Mouse (Mus musculus): ENCODE results near the gene Cfap36. TPM values are rescaled to one million over a fixed set of nuclear protein-coding genes. Genes with fewer than 3 reads are reported as not detected.

Cfap36 gene
- 90.4 and 105 TPM in 2 replicates for polyA plus RNA-seq (2012; rRNA removed)

DNA sequence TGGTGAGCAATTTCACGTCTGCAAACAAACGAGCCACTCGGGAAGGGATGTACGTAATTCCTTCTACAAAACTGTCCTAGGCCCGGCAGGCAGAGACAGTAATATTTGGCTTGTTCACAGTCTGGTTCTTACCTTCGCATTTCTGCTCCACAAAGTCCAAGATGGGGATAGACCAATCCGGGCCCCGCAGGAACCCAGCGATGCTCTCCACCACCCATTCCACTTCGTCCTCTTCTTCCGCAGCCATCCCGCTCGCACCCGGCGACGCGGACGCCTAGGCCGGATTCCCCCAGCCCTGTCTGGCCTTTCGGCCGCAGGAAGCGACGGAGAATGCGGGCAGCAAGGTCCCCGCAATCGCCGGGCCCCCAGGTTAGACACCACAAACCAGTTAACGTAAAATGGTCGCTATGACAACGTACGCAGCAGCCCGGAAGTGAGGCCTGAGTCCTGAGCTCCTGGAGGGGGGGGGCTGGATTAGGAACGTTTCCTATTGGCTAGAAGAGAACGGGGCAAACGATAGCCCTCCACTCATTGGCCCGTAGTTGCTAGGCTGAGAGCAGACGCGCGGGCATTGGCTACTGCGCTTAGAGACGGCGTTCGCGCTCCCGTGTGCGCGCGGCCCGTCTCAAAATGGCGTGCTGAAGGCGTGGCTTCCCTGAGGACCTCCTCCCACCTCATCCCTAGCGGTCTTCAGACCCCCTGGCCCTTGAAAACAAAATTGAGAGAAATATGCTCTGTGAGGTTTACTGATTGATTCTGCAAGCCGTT is at the start of gene Cfap36:
Gene Cfap36, minus strand, starts transcription at position 527 of the 768 bp plus-strand sequence.
- peak; percentile 94 for DNase-seq (ENCODE audit: extremely low spot score in 1 of 2, low spot score in 1 of 2)

GRCm38 (mm10) chr11:29287305-29287704 is 40.1 kb upstream of the Cfap36 start:
- DNase-seq (ENCODE audit: extremely low spot score in 1 of 2, low spot score in 1 of 2), result no peak

DNA sequence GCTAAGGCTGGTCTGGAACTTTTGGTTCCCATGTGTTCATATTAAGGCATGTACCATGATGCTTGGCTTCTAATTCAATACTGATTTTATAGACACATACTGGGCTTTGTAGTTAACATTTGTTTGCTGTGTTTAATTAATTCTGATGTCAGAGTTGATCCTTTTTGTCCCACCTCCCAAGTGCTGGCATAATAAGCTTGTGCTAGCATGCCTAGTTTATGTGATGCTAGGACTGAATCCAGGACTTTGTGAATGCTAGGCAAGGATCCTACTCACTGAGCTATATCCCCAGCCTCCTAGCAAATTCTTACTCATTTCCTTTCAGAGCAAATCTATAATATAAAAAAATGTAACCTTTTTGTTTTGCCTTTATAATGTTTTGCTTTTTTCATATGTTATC is 38.8 kb upstream of the Cfap36 start:
- no peak for DNase-seq (ENCODE audit: extremely low spot score in 1 of 2, low spot score in 1 of 2)

DNA sequence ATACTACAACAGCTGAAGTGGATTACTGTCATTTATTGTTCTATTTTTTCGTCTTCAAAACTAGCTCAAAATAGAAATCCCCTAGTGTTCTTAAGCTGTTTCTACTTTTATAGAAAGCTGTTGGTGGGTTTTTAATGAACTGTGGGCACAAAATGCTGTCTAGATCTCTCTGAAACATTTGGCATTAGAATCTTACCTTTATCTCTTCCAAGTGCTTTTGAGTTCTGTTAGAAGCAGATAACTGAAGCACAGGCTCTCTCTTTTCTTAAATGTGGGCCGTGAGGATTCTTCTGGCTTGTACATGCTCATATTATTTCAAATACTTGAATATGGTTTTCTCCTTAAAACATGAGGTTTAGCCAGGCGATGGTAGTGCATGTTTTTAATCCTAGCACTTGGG is 27.5 kb upstream of the Cfap36 start:
- no peak for DNase-seq (ENCODE audit: extremely low spot score in 1 of 2, low spot score in 1 of 2)

DNA sequence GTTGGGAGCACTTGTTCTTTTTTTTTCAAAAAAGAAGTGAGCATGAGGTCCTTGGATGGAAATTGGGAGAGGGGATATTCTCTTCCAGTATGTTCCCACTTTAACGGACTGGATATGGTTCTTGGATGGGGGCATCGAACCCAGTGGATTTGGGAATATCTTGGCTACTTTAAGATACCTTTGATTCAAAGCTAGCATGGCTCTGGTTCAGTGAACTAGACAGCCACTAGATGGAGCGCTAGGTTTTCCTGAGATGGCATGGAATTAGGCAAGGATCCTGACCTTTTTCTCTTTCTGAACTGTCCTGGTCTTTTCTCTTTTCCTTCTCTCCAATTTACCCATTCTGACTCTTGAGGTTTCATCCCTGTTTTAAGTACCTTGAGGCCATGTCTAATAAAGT is 20.6 kb upstream of the Cfap36 start:
- peak in 1 of 2 experiments; percentile 84 for DNase-seq (ENCODE audit: extremely low spot score in 1 of 2, low spot score in 1 of 2)

GRCm38 (mm10) chr11:29254643-29255042 is 7.4 kb upstream of the Cfap36 start:
- no peak for DNase-seq (ENCODE audit: extremely low spot score in 1 of 2, low spot score in 1 of 2)

DNA sequence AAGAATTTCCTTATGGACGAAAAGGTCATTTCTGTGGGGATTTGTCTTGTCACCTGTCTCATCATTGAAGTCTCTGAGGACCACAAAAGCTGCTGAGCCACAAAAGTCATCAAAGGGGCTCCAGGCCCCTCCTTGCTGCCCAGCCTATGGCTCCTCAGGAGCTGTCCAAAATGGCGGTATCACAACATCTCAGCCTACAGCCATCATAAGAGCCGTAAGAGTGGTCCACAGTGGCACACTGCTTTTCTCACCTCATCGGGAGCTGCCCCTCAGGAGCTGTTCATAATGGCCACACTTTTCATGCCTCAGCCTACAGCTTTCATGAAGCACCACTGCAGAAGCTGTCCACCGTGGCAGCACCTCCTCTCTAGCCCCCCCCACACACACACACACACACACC is 1.2 kb upstream of the Cfap36 start:
- no peak for DNase-seq (ENCODE audit: extremely low spot score in 1 of 2, low spot score in 1 of 2)

DNA sequence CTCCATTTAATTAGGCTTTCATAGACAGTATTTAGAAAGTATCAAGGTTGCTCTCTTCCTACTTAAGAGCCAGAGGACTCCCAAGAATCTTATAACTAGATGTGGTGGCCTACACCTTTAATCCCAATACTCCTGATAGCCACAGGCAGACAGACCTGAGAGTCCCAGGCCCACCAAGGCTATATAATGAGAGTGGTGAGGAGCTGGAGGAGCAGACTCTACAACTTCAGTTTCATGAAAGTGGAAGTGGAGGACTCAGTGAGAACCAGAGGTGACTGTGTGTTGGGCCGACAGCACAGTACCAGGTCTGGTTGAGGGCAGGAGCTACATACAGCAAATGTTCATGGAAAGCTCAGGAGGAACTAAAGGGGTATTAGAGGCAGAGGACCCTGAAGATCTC is 516 bp upstream of the Cfap36 start:
- DNase-seq (ENCODE audit: extremely low spot score in 1 of 2, low spot score in 1 of 2), result no peak

DNA sequence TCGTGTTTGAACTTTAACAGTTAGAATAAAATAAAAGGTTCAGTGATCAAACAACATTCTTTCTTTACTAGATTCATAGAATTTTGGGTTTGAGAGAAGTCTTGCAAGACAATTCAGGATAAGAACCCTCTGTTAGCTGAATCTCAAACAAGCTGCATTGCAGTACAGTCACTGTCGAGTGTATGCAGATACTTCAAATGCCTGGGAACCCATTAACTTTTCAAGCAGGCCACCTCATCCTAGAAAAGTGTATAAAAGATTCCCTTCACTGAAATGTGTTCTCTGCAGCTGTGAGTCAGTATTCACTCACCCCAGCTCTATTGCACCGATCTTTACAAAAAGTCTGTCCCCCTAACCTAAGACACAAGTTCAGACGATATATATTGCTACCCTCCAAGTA is 1.2 kb downstream of the Cfap36 start:
- DNase-seq (ENCODE audit: extremely low spot score in 1 of 2, low spot score in 1 of 2), result no peak

DNA sequence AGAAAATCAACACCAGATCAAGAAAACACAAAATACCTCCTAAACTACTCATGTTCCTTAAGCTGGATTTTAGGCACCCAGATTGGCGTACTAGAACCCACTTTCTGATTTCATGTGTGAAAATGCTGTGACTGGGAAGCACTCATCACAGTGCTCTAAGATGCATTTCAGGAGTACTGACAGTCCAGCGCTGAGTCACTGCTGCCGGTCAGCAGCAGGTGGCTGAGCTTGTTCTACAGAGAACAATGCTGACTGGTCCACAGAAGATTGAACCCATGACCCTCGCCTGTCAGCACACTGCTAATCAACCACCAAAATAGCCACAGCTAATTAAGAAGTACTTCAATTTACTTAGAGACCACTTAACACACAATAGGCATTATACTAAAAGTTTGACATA is 5.2 kb downstream of the Cfap36 start:
- no peak for DNase-seq (ENCODE audit: extremely low spot score in 1 of 2, low spot score in 1 of 2)

GRCm38 (mm10) chr11:29239353-29239752 is 7.9 kb downstream of the Cfap36 start:
- DNase-seq (ENCODE audit: extremely low spot score in 1 of 2, low spot score in 1 of 2), result no peak

- no peak for DNase-seq (ENCODE audit: extremely low spot score in 1 of 2, low spot score in 1 of 2)
These were observed 8.7 kb downstream of the Cfap36 start for GRCm38 (mm10) chr11:29238551-29238950.

GRCm38 (mm10) chr11:29238047-29238446 is 9.2 kb downstream of the Cfap36 start:
- DNase-seq (ENCODE audit: extremely low spot score in 1 of 2, low spot score in 1 of 2), result no peak

DNA sequence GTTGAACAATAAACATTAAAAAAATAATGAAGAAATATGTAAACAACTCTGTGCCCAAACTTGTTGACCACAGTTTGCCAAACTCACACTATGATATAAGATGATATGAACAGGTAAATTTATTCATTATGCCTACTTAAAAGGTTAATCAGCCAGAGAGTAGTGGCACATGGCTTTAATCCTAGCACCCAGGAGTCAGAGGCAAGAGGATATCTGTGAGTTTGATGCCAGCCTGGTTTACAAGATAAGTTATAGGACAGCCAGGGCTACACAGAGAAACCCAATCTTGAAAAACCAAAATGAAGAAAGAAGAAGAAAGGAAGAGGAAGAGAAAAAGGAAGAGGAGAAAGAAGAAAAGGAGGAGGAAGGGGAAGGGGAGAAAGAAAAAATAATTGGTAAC is 9.8 kb downstream of the Cfap36 start:
- DNase-seq (ENCODE audit: extremely low spot score in 1 of 2, low spot score in 1 of 2), result no peak

DNA sequence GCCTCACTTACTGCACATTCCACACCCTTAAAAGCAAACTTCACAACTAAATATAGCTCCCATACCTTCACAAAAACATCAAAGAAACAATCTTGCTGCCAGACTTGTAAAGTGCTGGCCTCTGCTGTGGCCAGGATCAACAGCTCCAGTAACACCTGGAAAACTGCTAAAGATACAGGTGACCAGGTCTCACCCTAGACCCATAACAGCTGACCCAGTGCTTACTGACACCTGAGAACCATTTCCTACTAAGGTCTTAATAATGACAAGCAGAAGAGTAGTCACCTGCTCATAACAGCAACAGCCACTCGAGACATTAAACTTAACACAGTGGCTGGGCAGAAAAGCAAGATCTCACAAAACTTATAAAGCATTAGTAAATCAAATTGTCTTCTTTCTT is 13.6 kb downstream of the Cfap36 start:
- no peak for DNase-seq (ENCODE audit: extremely low spot score in 1 of 2, low spot score in 1 of 2)

- DNase-seq (ENCODE audit: extremely low spot score in 1 of 2, low spot score in 1 of 2), result no peak
These were observed 18.3 kb downstream of the Cfap36 start for GRCm38 (mm10) chr11:29228957-29229356.

DNA sequence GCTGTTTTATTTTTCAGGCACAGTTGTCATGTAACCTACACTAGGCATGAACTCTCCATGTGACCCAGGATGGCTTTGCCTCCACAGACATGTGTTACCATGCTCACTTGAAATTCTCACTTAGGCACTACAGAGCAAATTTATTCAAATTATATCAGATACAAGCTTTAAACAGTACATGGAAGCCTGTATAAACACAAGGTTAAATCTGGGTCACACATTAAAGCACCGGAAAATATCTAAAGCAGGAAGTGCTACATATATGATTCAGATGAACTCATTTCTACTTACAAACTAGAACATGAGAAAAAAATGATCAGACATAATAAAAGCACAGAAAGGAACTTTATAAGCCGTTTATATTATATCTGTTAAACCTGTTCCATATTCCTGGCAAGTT is 22.5 kb downstream of the Cfap36 start:
- DNase-seq (ENCODE audit: extremely low spot score in 1 of 2, low spot score in 1 of 2), result no peak

DNA sequence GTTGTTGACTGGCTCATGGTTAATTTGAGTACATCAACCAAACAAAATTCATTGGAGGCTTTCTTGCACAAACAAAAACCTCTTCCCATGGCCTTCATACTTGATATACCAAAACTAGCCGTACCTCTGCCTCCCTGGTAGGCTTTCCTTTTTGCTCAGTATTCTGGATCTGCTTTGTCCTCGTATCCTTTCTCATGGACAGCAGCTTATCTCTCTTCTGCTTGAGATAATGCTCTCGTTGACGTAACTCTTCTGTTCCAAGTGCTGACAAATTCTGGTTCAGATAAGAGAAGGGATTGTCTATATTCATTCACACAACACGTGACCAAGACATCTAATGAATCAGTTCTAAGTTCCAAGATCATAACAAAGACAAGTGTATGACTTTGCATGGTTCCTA is 24.9 kb downstream of the Cfap36 start:
- DNase-seq (ENCODE audit: extremely low spot score in 1 of 2, low spot score in 1 of 2), result no peak

GRCm38 (mm10) chr11:29219055-29219454 is 28.2 kb downstream of the Cfap36 start:
- no peak for DNase-seq (ENCODE audit: extremely low spot score in 1 of 2, low spot score in 1 of 2)

GRCm38 (mm10) chr11:29216196-29216595 is 31.0 kb downstream of the Cfap36 start:
- DNase-seq (ENCODE audit: extremely low spot score in 1 of 2, low spot score in 1 of 2), result no peak

GRCm38 (mm10) chr11:29209774-29210173 is 37.4 kb downstream of the Cfap36 start:
- no peak for DNase-seq (ENCODE audit: extremely low spot score in 1 of 2, low spot score in 1 of 2)

DNA sequence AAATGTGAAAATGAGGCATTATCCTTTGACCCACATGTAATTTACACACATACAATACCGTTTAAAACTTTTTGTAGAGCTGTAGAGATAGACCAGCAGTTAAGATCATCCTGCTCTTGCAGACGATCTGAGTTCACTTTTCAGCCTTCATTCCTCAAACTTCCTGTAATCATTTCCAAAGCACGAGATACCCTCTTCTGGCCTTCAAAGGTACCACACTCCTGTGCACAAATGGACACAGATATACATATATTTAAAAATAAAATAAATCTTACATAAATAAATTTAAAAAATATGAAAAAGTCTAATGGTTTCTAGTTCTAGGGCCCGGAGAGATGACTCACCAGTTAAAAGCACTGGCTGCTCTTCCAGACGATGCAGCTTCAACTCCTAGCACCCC is 43.6 kb downstream of the Cfap36 start:
- no peak for DNase-seq (ENCODE audit: extremely low spot score in 1 of 2, low spot score in 1 of 2)

DNA sequence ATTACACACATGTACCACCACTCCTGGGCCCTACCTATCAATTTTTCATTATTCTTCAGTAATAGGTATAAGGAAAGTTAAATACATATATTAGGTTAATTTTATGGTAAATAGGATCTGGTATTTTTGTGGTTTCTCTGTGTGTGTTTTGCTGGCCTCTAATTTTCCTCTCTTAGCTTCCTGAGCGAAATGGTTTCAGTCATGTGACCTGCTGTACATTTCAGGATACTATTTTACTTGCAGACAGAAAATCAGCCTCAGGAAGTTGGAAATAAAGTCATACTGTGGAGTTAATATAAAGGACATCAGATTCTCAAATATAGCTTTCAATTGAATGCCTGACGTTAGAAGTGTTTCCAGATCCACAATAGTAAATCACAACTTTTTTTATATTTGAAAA is 58.2 kb downstream of the Cfap36 start:
- no peak for DNase-seq (ENCODE audit: extremely low spot score in 1 of 2, low spot score in 1 of 2)
